Mouse (Mus musculus): ENCODE measurements at regions not wholly inside any gene's neighbourhood (a gene's known extent, or its start where the extent isn't known, plus 50 kb on each side); places are given as distances from the start of the nearest gene placed in this dataset.

- TF ChIP-seq ZC3H11A (IDR thresholded peaks at IDR 0.05; ENCODE audit: borderline replicate concordance, low read depth, low read length) = no peak
- no peak for TF ChIP-seq CHD2 (IDR thresholded peaks at IDR 0.05; ENCODE audit: low read depth, low read length)
Measured at GRCm38 (mm10) chr1:184257356-184257755, 223.3 kb upstream of the 1700056E22Rik start.
